Mouse (Mus musculus) stomach, postnatal 0 days (tissue): ENCODE measurements at regions not wholly inside any gene's neighbourhood (a gene's known extent, or its start where the extent isn't known, plus 50 kb on each side); places are given as distances from the start of the nearest gene placed in this dataset.

Experiments
- ATAC-seq: fragments of 200-750 bp; cut with Nextera tagmentation; 2 replicates; pipeline ENCODE4 v1.8.0; 2017; ENCODE audit not compliant: low FRiP score, low TSS enrichment
- DNase-seq: peaks from one replicate; pipeline ENCODE4 v3.0.0-alpha.2; 2016; ENCODE audit warnings: low spot score
- H3K27ac ChIP-seq: fragments of 300-500 bp; sonication (generic); replicated peaks from 2 replicates; pipeline ENCODE4 v1.5.1; 2014; ENCODE audit warnings: mild to moderate bottlenecking, control low read depth
- H3K27me3 ChIP-seq: fragments of 300-500 bp; sonication (generic); 2 replicates; pipeline ENCODE4 v1.6.1; 2014; ENCODE audit warnings: low read length; ENCODE audit not compliant: control insufficient read depth, insufficient read depth
- H3K36me3 ChIP-seq: fragments of 300-500 bp; sonication (generic); 2 replicates; pipeline ENCODE4 v1.6.1; 2014; ENCODE audit warnings: low read length, mixed read lengths; ENCODE audit not compliant: control insufficient read depth, insufficient read depth
- H3K4me1 ChIP-seq: fragments of 300-500 bp; sonication (generic); replicated peaks from 2 replicates; pipeline ENCODE4 v1.6.1; 2014; ENCODE audit warnings: antibody characterized with exemption; ENCODE audit not compliant: control insufficient read depth, insufficient read depth
- H3K4me2 ChIP-seq: fragments of 300-500 bp; sonication (generic); replicated peaks from 2 replicates; pipeline ENCODE4 v1.6.1; 2014; ENCODE audit warnings: low read depth, mild to moderate bottlenecking, control low read depth, moderate library complexity
- H3K4me3 ChIP-seq: fragments of 300-500 bp; sonication (generic); 2 replicates; pipeline ENCODE4 v1.5.1; 2014; ENCODE audit warnings: low read depth, low read length, control low read depth
- H3K9ac ChIP-seq: fragments of 300-500 bp; sonication (generic); 2 replicates; pipeline ENCODE4 v1.6.1; 2014; ENCODE audit warnings: mild to moderate bottlenecking, low read length, control low read depth, mixed read lengths
- H3K9me3 ChIP-seq: fragments of 300-500 bp; sonication (generic); 2 replicates; pipeline ENCODE4 v1.6.1; 2016; ENCODE audit warnings: low read length; ENCODE audit not compliant: control insufficient read depth
- CTCF ChIP-seq: IDR thresholded peaks from 2 replicates; pipeline ENCODE4 v1.5.1; 2016; ENCODE audit warnings: antibody characterized with exemption, low read depth, mild to moderate bottlenecking, moderate library complexity
- EP300 ChIP-seq: optimal IDR thresholded peaks from 2 replicates; pipeline ENCODE3; 2016; ENCODE audit warnings: antibody characterized with exemption
- WGBS: fragments of 180-500 bp; shearing (Covaris S2); extraction: QIAGEN DNeasy Blood & Tissue Kit; methylation state at CpG from one replicate; pipeline ENCODE4 v1.1.7; 2014; 5-methylcytosine and 5-hydroxymethylcytosine counted together

- H3K4me3 ChIP-seq: no peak overlapping the region
- WGBS: 86% methylated on average over 4 of the region's 4 CpGs
- no peak for DNase-seq
- TF ChIP-seq EP300: no peak
- no peak for TF ChIP-seq CTCF
- no peak for ATAC-seq
- no peak overlapping the region for H3K9ac ChIP-seq
- H3K27me3 ChIP-seq: no peaks in the 10 kb centered on the region
- H3K4me2 ChIP-seq: no peak overlapping the region
- H3K27ac ChIP-seq: no peak overlapping the region
- H3K4me1 ChIP-seq: peaks cover 5% of the 10 kb centered on the region; the same call in 1 of the 2 replicates
- H3K9me3 ChIP-seq: no peaks in the 10 kb centered on the region
- H3K36me3 ChIP-seq: no peaks in the 10 kb centered on the region
Observed at GRCm38 (mm10) chr3:130947277-130947606, 163.0 kb upstream of the Lef1 start.

GRCm38 (mm10) chr3:130946576-130947276 is 163.5 kb upstream of the Lef1 start:
- no peaks in the 10 kb centered on the region for H3K9me3 ChIP-seq
- no peak for TF ChIP-seq EP300
- TF ChIP-seq CTCF: no peak
- no peak for DNase-seq
- no peaks in the 10 kb centered on the region for H3K36me3 ChIP-seq
- no peak overlapping the region; the same call in 1 of the 2 replicates for H3K4me3 ChIP-seq
- no peak overlapping the region for H3K27ac ChIP-seq
- no peak for ATAC-seq
- no peaks in the 10 kb centered on the region for H3K27me3 ChIP-seq
- H3K4me2 ChIP-seq: peak overlapping the region; percentile 63
- no peak overlapping the region for H3K9ac ChIP-seq
- peaks cover 5% of the 10 kb centered on the region; the same call in 1 of the 2 replicates for H3K4me1 ChIP-seq
- 81% methylated on average over 14 of the region's 14 CpGs for WGBS

- peak overlapping the region; percentile 53; the same call in 1 of the 2 replicates for H3K9ac ChIP-seq
- no peaks in the 10 kb centered on the region for H3K9me3 ChIP-seq
- peaks cover 5% of the 10 kb centered on the region; the same call in 1 of the 2 replicates for H3K4me1 ChIP-seq
- H3K27me3 ChIP-seq: no peaks in the 10 kb centered on the region
- peak overlapping the region; percentile 78 for H3K27ac ChIP-seq
- H3K4me3 ChIP-seq: peak overlapping the region; percentile 29
- TF ChIP-seq EP300 (no peak), CTCF (0 out of 2 replicates have a peak, but pooled peaks have one; percentile 3)
- DNase-seq (peak; percentile 48), ATAC-seq (peak; percentile 49)
- H3K36me3 ChIP-seq: no peaks in the 10 kb centered on the region
- WGBS: 3% methylated on average over 25 of the region's 25 CpGs
- peak overlapping the region; percentile 63 for H3K4me2 ChIP-seq
Observed at GRCm38 (mm10) chr3:130945861-130946449, 164.3 kb upstream of the Lef1 start.

- H3K9ac ChIP-seq: no peak overlapping the region
Observed at GRCm38 (mm10) chr3:130945396-130945795, 164.9 kb upstream of the Lef1 start.

GRCm38 (mm10) chr3:130944241-130944640 is 166.0 kb upstream of the Lef1 start:
- no peak overlapping the region for H3K27ac ChIP-seq

More at GRCm38 (mm10) chr3:130945396-130945795, 164.9 kb upstream of the Lef1 start:
- Histone ChIP-seq H3K9me3 (no peaks in the 10 kb centered on the region), H3K4me1 (peaks cover 5% of the 10 kb centered on the region; the same call in 1 of the 2 replicates), H3K4me3 (no peak overlapping the region), H3K27me3 (no peaks in the 10 kb centered on the region), H3K36me3 (no peaks in the 10 kb centered on the region), H3K4me2 (peak overlapping the region; percentile 63), H3K27ac (no peak overlapping the region)
- 46% methylated on average over 7 of the region's 7 CpGs for WGBS
- DNase-seq (no peak), ATAC-seq (no peak)
- TF ChIP-seq EP300 (no peak), CTCF (no peak)

More at GRCm38 (mm10) chr3:130944241-130944640, 166.0 kb upstream of the Lef1 start:
- Histone ChIP-seq H3K36me3 (no peaks in the 10 kb centered on the region), H3K4me3 (no peak overlapping the region), H3K4me1 (peaks cover 5% of the 10 kb centered on the region; the same call in 1 of the 2 replicates), H3K4me2 (no peak overlapping the region), H3K27me3 (no peaks in the 10 kb centered on the region), H3K9ac (no peak overlapping the region), H3K9me3 (no peaks in the 10 kb centered on the region)
- DNase-seq (no peak), ATAC-seq (no peak)
- TF ChIP-seq CTCF (no peak), EP300 (no peak)
- 94% methylated on average over 6 of the region's 6 CpGs for whole genome bisulfite sequencing
